Mouse (Mus musculus) cortical plate, adult 2 months (tissue): ENCODE data around the gene Ccnj.

Experiments
- CTCF ChIP-seq: fragments of 200-500 bp; IDR thresholded peaks from 2 replicates; pipeline ENCODE4 v1.5.1; 2011; ENCODE audit warnings: mild to moderate bottlenecking, control low read depth, low read length; ENCODE audit not compliant: insufficient read depth; ENCODE audit errors: extremely low read depth
- POLR2A ChIP-seq: fragments of 200-500 bp; IDR thresholded peaks from 2 replicates; pipeline ENCODE4 v1.6.1; 2011; ENCODE audit warnings: mild to moderate bottlenecking, low read length, control low read depth; ENCODE audit not compliant: insufficient read depth; ENCODE audit errors: extremely low read depth

GRCm38 (mm10) chr19:40894071-40894506 lies 63.0 kb downstream of the Ccnj start:
- no peak for TF ChIP-seq CTCF
- TF ChIP-seq POLR2A: no peak
